Mouse (Mus musculus): ENCODE measurements at regions not wholly inside any gene's neighbourhood (a gene's known extent, or its start where the extent isn't known, plus 50 kb on each side); places are given as distances from the start of the nearest gene placed in this dataset.

GRCm38 (mm10) chr13:39950203-39950602, 411.0 kb downstream of the Ofcc1 start:
- peak; percentile 98 for DNase-seq (ENCODE audit: low read depth)

DNA sequence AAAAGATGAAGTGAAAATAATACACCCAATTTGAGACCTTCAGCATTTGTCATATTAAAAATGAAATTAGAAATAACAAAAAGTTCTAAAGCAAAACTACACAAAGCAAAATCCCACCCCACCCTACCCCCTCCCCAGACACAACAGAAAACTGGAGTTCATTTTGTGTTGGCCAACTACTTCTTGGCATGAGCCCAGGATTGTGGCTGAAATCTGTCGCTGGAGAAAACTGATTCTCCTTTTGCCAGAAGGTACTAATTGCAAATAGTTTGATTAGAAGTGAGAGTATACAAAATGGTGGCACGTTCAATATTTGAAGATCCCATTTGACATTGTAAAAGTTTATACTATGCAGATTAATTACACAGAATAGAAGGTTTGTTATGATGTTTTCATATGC, 426.0 kb downstream of the Ofcc1 start:
- DNase-seq (ENCODE audit: low read depth): no peak

DNA sequence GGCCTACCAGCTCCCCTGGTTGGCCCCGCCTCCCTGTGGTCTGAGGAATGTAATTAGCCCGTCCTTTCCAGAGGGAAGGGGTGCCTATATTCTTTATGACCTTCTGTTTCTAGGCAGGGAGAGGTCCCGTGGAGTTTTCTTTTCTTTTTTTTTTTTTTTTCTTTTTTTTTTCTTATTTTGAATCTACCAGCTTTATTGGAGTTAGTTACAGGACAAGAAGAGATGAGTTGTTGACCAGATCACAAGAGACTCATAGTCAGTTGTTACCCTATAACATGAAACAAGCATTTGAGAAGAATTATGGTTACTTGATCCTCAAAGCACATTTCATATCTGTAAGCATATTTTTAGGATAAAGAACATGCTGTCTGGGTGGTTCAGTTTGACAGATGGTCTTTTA, 429.8 kb downstream of the Ofcc1 start:
- no peak for DNase-seq (ENCODE audit: low read depth)

DNA sequence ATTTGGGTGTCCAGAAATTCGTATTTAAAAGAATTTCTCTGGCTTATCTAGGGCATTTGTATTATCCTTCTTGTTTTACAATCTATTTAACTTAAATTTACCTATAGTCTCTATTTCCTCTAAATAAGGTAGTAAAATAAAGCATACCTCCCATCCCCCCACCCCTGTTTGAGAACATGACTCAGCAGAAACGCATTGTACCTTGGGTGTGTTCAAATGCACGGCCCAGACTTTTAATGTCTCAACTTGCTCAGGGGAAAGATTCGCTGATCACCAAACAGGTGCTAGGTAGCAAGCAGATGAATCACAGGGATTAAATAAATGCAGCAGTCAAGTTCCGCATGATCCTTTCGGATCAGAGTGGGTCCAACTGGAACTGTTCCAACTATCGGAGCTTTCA, 432.7 kb downstream of the Ofcc1 start:
- DNase-seq (ENCODE audit: low read depth): no peak

DNA sequence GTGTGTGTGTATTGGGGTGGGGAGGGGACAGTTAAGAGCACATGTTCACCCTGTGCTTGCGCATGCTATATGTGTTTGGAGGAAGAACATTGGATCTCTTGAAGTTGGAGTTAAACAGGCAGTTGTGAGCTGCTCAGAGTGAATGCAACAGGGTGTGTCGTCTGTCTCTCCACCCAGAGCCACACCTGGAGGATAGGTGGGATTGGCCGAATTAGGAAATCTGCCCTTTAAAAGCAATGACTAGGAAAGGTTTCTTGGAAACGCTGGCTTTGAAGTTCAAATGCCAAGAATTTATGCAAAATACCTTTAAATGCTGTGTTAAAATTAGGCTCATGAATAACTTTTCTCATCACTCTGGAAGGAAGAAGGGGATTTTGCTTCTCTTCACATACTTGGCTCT, 436.9 kb downstream of the Ofcc1 start:
- no peak for DNase-seq (ENCODE audit: low read depth)

GRCm38 (mm10) chr13:39923113-39923512, 438.1 kb downstream of the Ofcc1 start:
- no peak for DNase-seq (ENCODE audit: low read depth)

DNA sequence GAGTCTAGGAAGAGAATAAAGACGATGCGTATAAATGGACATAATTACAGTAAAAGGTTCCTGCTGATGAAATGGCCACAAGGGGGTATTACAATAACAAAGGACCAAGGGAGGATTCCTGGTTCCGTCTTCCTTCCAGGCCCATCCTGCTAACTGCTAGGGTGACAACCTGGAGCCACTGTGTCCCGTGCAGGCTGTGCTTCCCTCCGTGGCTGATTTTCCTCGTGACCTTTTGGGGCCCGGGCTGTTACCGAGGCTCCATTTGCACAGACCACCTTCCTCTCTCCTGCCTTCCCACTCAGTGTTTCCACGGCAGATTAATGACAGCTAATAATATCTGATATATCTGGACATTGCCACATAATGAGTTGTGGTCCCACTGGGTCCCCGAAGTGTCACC, 453.5 kb downstream of the Ofcc1 start:
- DNase-seq (ENCODE audit: low read depth): no peak

DNA sequence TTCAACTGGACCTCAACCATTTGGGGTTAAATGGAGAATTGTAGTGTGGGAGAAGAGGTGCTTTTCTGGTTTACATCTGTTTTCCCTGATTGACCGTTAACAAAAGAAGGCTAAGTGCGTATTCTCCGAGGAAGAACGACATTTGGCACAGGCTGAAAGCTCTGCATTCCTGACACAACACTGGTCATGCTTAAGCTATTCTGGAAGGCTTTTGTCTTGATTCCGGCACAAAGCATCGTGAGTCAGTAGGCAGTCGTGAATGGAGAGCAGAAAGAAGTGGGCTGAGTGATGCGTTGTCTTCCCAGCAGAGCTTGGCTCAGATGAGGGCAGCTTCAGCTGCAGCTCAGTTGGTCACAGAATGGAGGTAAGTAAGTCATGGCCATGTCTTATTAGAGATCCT, 457.0 kb downstream of the Ofcc1 start:
- DNase-seq (ENCODE audit: low read depth): no peak

DNA sequence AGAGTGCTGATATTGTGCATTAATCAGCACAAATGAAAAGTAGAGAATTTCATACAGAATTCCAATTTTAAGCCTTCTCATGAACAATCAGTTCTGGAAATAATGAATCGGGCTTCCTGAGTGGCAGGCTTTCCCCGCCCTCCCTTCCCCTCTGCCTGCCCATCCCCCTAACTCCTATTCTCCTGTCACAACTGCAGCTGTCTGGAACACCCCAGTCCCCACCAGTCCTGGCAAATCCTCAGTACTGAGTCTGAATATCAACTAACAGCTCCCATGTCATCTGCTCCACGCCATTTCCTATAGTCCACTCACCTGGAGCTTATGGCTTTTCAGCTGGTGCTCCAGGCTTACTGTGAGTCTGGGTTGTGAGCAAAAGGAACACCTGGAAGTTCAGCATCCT, 457.9 kb downstream of the Ofcc1 start:
- no peak for DNase-seq (ENCODE audit: low read depth)

GRCm38 (mm10) chr13:39899332-39899731, 461.9 kb downstream of the Ofcc1 start:
- DNase-seq (ENCODE audit: low read depth): no peak

- DNase-seq (ENCODE audit: low read depth): no peak
Observed at GRCm38 (mm10) chr13:39898412-39898979, 462.8 kb downstream of the Ofcc1 start.

DNA sequence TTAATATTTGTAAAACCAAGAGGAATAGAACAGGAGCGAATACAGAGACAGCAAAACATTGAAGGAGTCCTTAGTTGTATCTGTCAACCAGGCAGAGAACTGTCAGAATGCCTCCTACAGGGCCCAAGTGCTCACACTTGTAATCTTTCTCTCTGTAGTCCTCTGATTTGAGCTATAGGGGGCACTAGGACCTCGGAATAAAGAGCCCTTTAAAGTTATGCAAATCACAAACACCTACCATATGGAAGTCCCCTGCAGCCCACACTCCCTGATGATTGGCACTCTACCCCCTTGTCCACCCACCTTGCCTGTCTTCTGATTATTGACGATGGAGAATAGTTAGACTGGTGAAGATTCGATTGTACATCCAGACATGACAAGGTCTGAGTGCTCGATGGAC, 467.1 kb downstream of the Ofcc1 start:
- DNase-seq (ENCODE audit: low read depth): no peak

- DNase-seq (ENCODE audit: low read depth): no peak
Observed at GRCm38 (mm10) chr13:39881066-39881465, 480.2 kb downstream of the Ofcc1 start.

DNA sequence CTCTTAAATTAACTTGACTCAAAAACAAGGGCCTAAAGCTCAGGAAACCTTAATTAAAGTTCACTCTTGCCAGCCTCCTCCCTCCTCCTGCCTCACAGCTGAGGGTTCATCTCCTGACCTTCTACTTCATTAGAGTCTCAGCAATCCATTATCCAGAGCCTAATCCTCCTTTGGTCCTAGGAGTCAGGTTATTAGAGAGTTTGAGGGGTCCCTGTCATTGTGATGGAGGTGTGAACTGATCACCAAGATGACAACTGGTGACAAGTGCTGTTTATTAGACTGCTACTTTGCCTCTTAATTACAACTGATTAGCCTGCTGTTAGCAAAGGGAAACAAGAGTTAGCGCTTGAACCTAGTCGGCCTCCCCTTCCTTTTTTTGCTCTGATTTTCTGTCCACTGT, 481.1 kb downstream of the Ofcc1 start:
- DNase-seq (ENCODE audit: low read depth): no peak

DNA sequence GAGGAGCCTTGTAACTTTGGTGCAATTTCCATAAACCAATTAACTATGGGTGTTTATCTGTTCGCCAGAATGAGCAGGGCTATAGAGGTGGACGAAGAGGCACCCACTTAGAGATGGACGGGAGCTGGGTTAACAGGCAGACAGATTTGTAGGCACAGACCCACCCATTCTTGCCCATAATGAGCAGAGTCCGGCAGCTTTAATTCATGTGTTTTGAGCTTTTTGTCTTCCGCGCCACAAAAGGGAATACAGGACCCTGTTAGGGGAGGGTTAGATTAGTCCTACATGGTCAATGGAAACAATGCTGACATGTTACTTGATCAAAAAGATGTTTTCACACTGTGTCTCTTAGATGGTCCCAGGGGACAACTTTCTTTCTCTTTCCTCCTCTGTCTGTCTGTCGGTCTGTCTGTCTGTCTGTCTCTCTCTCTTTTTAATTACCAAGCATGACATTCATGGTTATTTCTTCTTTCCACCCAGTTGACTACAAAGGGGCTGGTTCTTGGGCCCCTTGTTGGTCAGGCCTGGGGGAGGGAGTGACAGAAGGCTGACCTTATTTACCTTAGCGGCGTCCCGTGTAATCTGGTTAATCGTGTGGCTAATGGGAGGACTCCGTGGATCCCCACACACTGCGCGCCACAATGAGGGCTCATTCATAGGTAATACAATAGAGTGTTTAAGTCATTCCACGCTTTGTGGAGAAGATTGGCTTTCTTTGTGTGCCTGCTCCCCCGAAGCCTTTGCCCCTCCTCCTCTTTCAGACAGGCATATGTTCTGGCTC, 483.7 kb downstream of the Ofcc1 start:
- no peak for DNase-seq (ENCODE audit: low read depth)

DNA sequence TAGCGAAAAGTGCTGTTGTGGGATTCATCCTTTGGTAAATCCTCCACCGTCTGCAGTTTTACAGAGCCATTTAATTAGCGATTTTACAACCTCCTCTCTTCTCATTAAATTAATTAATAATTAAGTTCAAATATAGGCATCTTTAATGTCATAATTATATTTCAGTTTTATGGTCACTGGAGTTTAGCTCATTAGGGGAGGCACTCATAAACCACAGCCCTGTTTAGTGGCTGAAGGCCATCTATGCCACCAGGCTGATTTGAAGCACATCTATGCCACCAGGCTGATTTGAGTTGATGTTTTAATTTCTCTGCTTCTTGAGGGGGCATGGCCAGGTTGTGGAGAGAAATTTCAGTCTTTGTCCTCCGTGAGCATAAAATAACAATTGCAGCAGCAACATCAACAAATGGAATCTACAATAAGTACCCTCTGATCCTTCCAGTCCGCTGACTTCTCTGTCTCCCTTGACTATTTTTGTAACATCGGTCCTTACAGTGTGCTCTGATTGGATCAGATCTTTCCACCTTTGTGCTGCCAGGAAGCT, 508.9 kb downstream of the Ofcc1 start:
- no peak for DNase-seq (ENCODE audit: low read depth)

DNA sequence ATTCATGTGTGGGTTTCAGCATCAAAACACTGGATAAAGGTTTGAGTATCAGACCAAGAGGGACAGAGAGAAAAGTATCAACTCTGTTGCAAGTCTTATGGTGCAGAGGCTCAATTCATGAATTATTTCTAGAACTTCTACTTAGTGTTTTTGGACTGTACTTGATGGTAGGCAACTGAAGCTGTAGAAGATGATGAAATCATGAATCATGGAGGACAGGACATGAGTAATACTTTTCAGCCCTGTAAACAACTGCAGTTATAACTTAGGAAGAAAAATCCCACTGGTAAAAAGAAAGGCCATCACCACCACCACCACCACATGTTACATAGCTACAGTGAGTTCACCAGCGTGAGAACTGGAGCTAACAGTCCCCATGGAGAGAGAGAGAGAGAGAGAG, 511.9 kb downstream of the Ofcc1 start:
- DNase-seq (ENCODE audit: low read depth): no peak

- DNase-seq (ENCODE audit: low read depth): no peak
Observed at GRCm38 (mm10) chr13:39836053-39836584, 525.1 kb downstream of the Ofcc1 start.

- no peak for DNase-seq (ENCODE audit: low read depth)
Observed at GRCm38 (mm10) chr13:39835302-39835701, 525.9 kb downstream of the Ofcc1 start.

- no peak for DNase-seq (ENCODE audit: low read depth)
Observed at GRCm38 (mm10) chr13:39834521-39835245, 526.6 kb downstream of the Ofcc1 start.

- no peak for DNase-seq (ENCODE audit: low read depth)
Observed at GRCm38 (mm10) chr13:39823965-39824555, 537.2 kb downstream of the Ofcc1 start.

- DNase-seq (ENCODE audit: low read depth): no peak
Observed at GRCm38 (mm10) chr13:39823346-39823954, 537.8 kb downstream of the Ofcc1 start.

Measured in gonadal fat pad, adult 2 months (tissue).